Mouse (Mus musculus): ENCODE results near the gene Zfp445. TPM values are rescaled to one million over a fixed set of nuclear protein-coding genes. Genes with fewer than 3 reads are reported as not detected.

Gene Zfp445
- polyA plus RNA-seq, 1 experiment from 2014 or later = 70.9 TPM

- no peaks in the 10 kb centered on the region for H3K27me3 ChIP-seq (ENCODE audit: control insufficient read depth, insufficient read depth, low read length)
- no peaks in the 10 kb centered on the region for H3K9me3 ChIP-seq (replicated peaks; ENCODE audit: control insufficient read depth, low read length)
- peaks cover 19% of the 10 kb centered on the region for H3K36me3 ChIP-seq (ENCODE audit: control insufficient read depth, insufficient read depth, low read length)
- H3K27ac ChIP-seq (ENCODE audit: low read length) = peak overlapping the region; percentile 67
- no peak overlapping the region for H3K4me3 ChIP-seq (replicated peaks; ENCODE audit: low read length)
- H3K9ac ChIP-seq (ENCODE audit: low read length) = no peak overlapping the region
- 66% methylated on average over 5 of the region's 5 CpGs for WGBS
- ATAC-seq (ENCODE audit: insufficient read depth, low FRiP score) = peak; percentile 77; the same call in 1 of the 2 replicates
- no peak overlapping the region for H3K4me2 ChIP-seq (ENCODE audit: low read depth, low read length)
- no peaks in the 10 kb centered on the region for H3K4me1 ChIP-seq (ENCODE audit: control insufficient read depth, insufficient read depth, low read length)
These were observed 42.3 kb downstream of the Zfp445 start for GRCm38 (mm10) chr9:122823374-122824017.

- no peak overlapping the region for H3K4me2 ChIP-seq (ENCODE audit: low read depth, low read length)
- no peaks in the 10 kb centered on the region for H3K4me1 ChIP-seq (ENCODE audit: control insufficient read depth, insufficient read depth, low read length)
- no peak for ATAC-seq (ENCODE audit: insufficient read depth, low FRiP score)
- H3K27ac ChIP-seq (ENCODE audit: low read length) = no peak overlapping the region
- no peaks in the 10 kb centered on the region for H3K9me3 ChIP-seq (replicated peaks; ENCODE audit: control insufficient read depth, low read length)
- no peaks in the 10 kb centered on the region for H3K27me3 ChIP-seq (ENCODE audit: control insufficient read depth, insufficient read depth, low read length)
- no peak overlapping the region for H3K9ac ChIP-seq (ENCODE audit: low read length)
- 0 out of 2 replicates have a peak, but pooled peaks cover 2% of the 10 kb centered on the region for H3K36me3 ChIP-seq (ENCODE audit: control insufficient read depth, insufficient read depth, low read length)
- H3K4me3 ChIP-seq (replicated peaks; ENCODE audit: low read length) = no peak overlapping the region
- WGBS = 71% methylated on average over 4 of the region's 4 CpGs
These were observed 50.5 kb downstream of the Zfp445 start for GRCm38 (mm10) chr9:122815239-122815851.

GRCm38 (mm10) chr9:122814775-122815174, 51.0 kb downstream of the Zfp445 start:
- no peak for ATAC-seq (ENCODE audit: insufficient read depth, low FRiP score)
- no peak overlapping the region for H3K9ac ChIP-seq (ENCODE audit: low read length)
- no peaks in the 10 kb centered on the region for H3K36me3 ChIP-seq (ENCODE audit: control insufficient read depth, insufficient read depth, low read length)
- no peaks in the 10 kb centered on the region for H3K9me3 ChIP-seq (replicated peaks; ENCODE audit: control insufficient read depth, low read length)
- H3K4me2 ChIP-seq (ENCODE audit: low read depth, low read length) = no peak overlapping the region
- no peaks in the 10 kb centered on the region for H3K27me3 ChIP-seq (ENCODE audit: control insufficient read depth, insufficient read depth, low read length)
- H3K4me1 ChIP-seq (ENCODE audit: control insufficient read depth, insufficient read depth, low read length) = no peaks in the 10 kb centered on the region
- no peak overlapping the region for H3K27ac ChIP-seq (ENCODE audit: low read length)
- 92% methylated on average over 2 of the region's 2 CpGs for WGBS
- H3K4me3 ChIP-seq (replicated peaks; ENCODE audit: low read length) = no peak overlapping the region

GRCm38 (mm10) chr9:122812386-122812785, 53.4 kb downstream of the Zfp445 start:
- ATAC-seq (ENCODE audit: insufficient read depth, low FRiP score) = no peak
- H3K4me2 ChIP-seq (ENCODE audit: low read depth, low read length) = no peak overlapping the region
- WGBS = 86% methylated on average over 5 of the region's 5 CpGs
- no peaks in the 10 kb centered on the region for H3K36me3 ChIP-seq (ENCODE audit: control insufficient read depth, insufficient read depth, low read length)
- H3K27me3 ChIP-seq (ENCODE audit: control insufficient read depth, insufficient read depth, low read length) = no peaks in the 10 kb centered on the region
- no peak overlapping the region for H3K9ac ChIP-seq (ENCODE audit: low read length)
- no peak overlapping the region for H3K4me3 ChIP-seq (replicated peaks; ENCODE audit: low read length)
- H3K27ac ChIP-seq (ENCODE audit: low read length) = no peak overlapping the region
- no peaks in the 10 kb centered on the region for H3K4me1 ChIP-seq (ENCODE audit: control insufficient read depth, insufficient read depth, low read length)
- H3K9me3 ChIP-seq (replicated peaks; ENCODE audit: control insufficient read depth, low read length) = no peaks in the 10 kb centered on the region

- Histone ChIP-seq H3K9me3 (replicated peaks; ENCODE audit: control insufficient read depth, low read length) (no peaks in the 10 kb centered on the region), H3K4me1 (ENCODE audit: control insufficient read depth, insufficient read depth, low read length) (no peaks in the 10 kb centered on the region; the same call in 1 of the 2 replicates), H3K4me3 (replicated peaks; ENCODE audit: low read length) (no peak overlapping the region), H3K27ac (ENCODE audit: low read length) (no peak overlapping the region), H3K4me2 (ENCODE audit: low read depth, low read length) (no peak overlapping the region), H3K36me3 (ENCODE audit: control insufficient read depth, insufficient read depth, low read length) (no peaks in the 10 kb centered on the region), H3K9ac (ENCODE audit: low read length) (no peak overlapping the region), H3K27me3 (ENCODE audit: control insufficient read depth, insufficient read depth, low read length) (no peaks in the 10 kb centered on the region)
- ATAC-seq (ENCODE audit: insufficient read depth, low FRiP score) = no peak
- WGBS = 90% methylated on average over 3 of the region's 3 CpGs
These were observed 55.6 kb downstream of the Zfp445 start for GRCm38 (mm10) chr9:122810212-122810611.

GRCm38 (mm10) chr9:122807186-122807585, 58.6 kb downstream of the Zfp445 start:
- Histone ChIP-seq H3K27ac (ENCODE audit: low read length) (no peak overlapping the region), H3K9ac (ENCODE audit: low read length) (no peak overlapping the region), H3K36me3 (ENCODE audit: control insufficient read depth, insufficient read depth, low read length) (no peaks in the 10 kb centered on the region), H3K9me3 (replicated peaks; ENCODE audit: control insufficient read depth, low read length) (no peaks in the 10 kb centered on the region), H3K4me1 (ENCODE audit: control insufficient read depth, insufficient read depth, low read length) (no peaks in the 10 kb centered on the region; the same call in 1 of the 2 replicates), H3K4me3 (replicated peaks; ENCODE audit: low read length) (no peak overlapping the region), H3K27me3 (ENCODE audit: control insufficient read depth, insufficient read depth, low read length) (no peaks in the 10 kb centered on the region), H3K4me2 (ENCODE audit: low read depth, low read length) (no peak overlapping the region)
- WGBS = 87% methylated on average over 2 of the region's 2 CpGs
- ATAC-seq (ENCODE audit: insufficient read depth, low FRiP score) = no peak

GRCm38 (mm10) chr9:122805845-122806341, 59.9 kb downstream of the Zfp445 start:
- WGBS = 10% methylated on average over 10 of the region's 10 CpGs
- Histone ChIP-seq H3K4me2 (ENCODE audit: low read depth, low read length) (peak overlapping the region; percentile 93), H3K9me3 (replicated peaks; ENCODE audit: control insufficient read depth, low read length) (no peaks in the 10 kb centered on the region), H3K4me3 (replicated peaks; ENCODE audit: low read length) (peak overlapping the region; percentile 81), H3K27me3 (ENCODE audit: control insufficient read depth, insufficient read depth, low read length) (no peaks in the 10 kb centered on the region), H3K4me1 (ENCODE audit: control insufficient read depth, insufficient read depth, low read length) (no peaks in the 10 kb centered on the region; the same call in 1 of the 2 replicates), H3K36me3 (ENCODE audit: control insufficient read depth, insufficient read depth, low read length) (no peaks in the 10 kb centered on the region), H3K9ac (ENCODE audit: low read length) (peak overlapping the region; percentile 86), H3K27ac (ENCODE audit: low read length) (peak overlapping the region; percentile 88)
- no peak for ATAC-seq (ENCODE audit: insufficient read depth, low FRiP score)

GRCm38 (mm10) chr9:122805053-122805844, 60.6 kb downstream of the Zfp445 start, which contains the start of gene Tcaim:
TSS of gene Tcaim (plus strand) at chr9:122805539.
- Histone ChIP-seq H3K9me3 (replicated peaks; ENCODE audit: control insufficient read depth, low read length) (no peaks in the 10 kb centered on the region), H3K4me1 (ENCODE audit: control insufficient read depth, insufficient read depth, low read length) (no peaks in the 10 kb centered on the region; the same call in 1 of the 2 replicates), H3K36me3 (ENCODE audit: control insufficient read depth, insufficient read depth, low read length) (no peaks in the 10 kb centered on the region), H3K9ac (ENCODE audit: low read length) (peak within 1 kb of the TSS; percentile 86), H3K4me2 (ENCODE audit: low read depth, low read length) (peak within 1 kb of the TSS; percentile 93), H3K27me3 (ENCODE audit: control insufficient read depth, insufficient read depth, low read length) (no peaks in the 10 kb centered on the region), H3K4me3 (replicated peaks; ENCODE audit: low read length) (peak within 1 kb of the TSS; percentile 81), H3K27ac (ENCODE audit: low read length) (peak within 1 kb of the TSS; percentile 88)
- peak; percentile 99 for ATAC-seq (ENCODE audit: insufficient read depth, low FRiP score)
- 6% methylated on average over 42 of the region's 42 CpGs for WGBS

Data from stomach, embryonic 16.5 days (tissue).